Mouse (Mus musculus) embryonic facial prominence, embryonic 15.5 days (tissue): ENCODE measurements at regions not wholly inside any gene's neighbourhood (a gene's known extent, or its start where the extent isn't known, plus 50 kb on each side); places are given as distances from the start of the nearest gene placed in this dataset.

Experiments
- ATAC-seq: fragments of 200-750 bp; cut with Nextera tagmentation; 2 replicates; pipeline ENCODE4 v1.8.0; 2017; ENCODE audit warnings: low read depth, moderate TSS enrichment; ENCODE audit not compliant: insufficient number of reproducible peaks, low FRiP score, low TSS enrichment
- H3K27ac ChIP-seq: fragments of 300-500 bp; sonication (generic); replicated peaks from 2 replicates; pipeline ENCODE4 v1.5.1; 2015; ENCODE audit warnings: mild to moderate bottlenecking, inconsistent platforms
- H3K27me3 ChIP-seq: fragments of 300-500 bp; sonication (generic); 2 replicates; pipeline ENCODE4 v1.6.1; 2015; ENCODE audit warnings: inconsistent platforms
- H3K36me3 ChIP-seq: fragments of 300-500 bp; sonication (generic); 2 replicates; pipeline ENCODE4 v1.6.1; 2015; ENCODE audit warnings: mild to moderate bottlenecking, inconsistent platforms
- H3K4me1 ChIP-seq: fragments of 300-500 bp; sonication (generic); 2 replicates; pipeline ENCODE4 v1.6.1; 2015; ENCODE audit warnings: inconsistent platforms
- H3K4me2 ChIP-seq: fragments of 300-500 bp; sonication (generic); replicated peaks from 2 replicates; pipeline ENCODE4 v1.6.1; 2015; ENCODE audit warnings: mild to moderate bottlenecking, inconsistent platforms
- H3K4me3 ChIP-seq: fragments of 300-500 bp; sonication (generic); replicated peaks from 2 replicates; pipeline ENCODE4 v1.5.1; 2015; ENCODE audit warnings: mild to moderate bottlenecking, inconsistent platforms
- H3K9ac ChIP-seq: fragments of 300-500 bp; sonication (generic); 2 replicates; pipeline ENCODE4 v1.6.1; 2015; ENCODE audit warnings: inconsistent platforms
- H3K9me3 ChIP-seq: fragments of 300-500 bp; sonication (generic); replicated peaks from 2 replicates; pipeline ENCODE4 v1.6.1; 2016; ENCODE audit warnings: inconsistent platforms
- WGBS: fragments of 180-500 bp; shearing (Covaris S2); methylation state at CpG from one replicate; pipeline ENCODE4 v1.1.7; 2015; 5-methylcytosine and 5-hydroxymethylcytosine counted together

DNA sequence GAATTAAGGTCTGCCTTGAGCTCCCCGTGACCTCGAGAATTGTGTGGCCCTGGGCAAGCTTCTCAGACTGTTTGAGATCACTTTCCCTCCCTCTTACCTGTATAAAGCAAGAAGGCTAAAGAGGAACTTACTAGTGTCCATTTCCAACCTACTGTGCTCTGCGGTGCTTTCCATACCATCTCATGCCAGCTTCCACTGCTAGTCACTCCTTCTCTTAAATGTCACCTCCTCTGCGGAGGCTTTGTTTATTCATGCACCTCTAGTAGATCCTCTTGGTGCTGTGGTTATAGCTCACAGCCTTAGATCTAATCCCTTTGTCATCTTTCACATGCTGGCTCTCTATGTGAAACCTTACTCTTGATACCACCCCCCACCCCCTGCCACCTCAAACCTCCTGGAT lies 2310.3 kb upstream of the Lrrc6 start:
- H3K36me3 ChIP-seq: no peaks in the 10 kb centered on the region
- no peaks in the 10 kb centered on the region for H3K9me3 ChIP-seq
- WGBS: 81% methylated on average over 4 of the region's 4 CpGs
- no peak overlapping the region for H3K27ac ChIP-seq
- no peaks in the 10 kb centered on the region for H3K4me1 ChIP-seq
- ATAC-seq: no peak
- no peak overlapping the region for H3K9ac ChIP-seq
- H3K4me3 ChIP-seq: no peak overlapping the region
- no peaks in the 10 kb centered on the region for H3K27me3 ChIP-seq
- H3K4me2 ChIP-seq: no peak overlapping the region

DNA sequence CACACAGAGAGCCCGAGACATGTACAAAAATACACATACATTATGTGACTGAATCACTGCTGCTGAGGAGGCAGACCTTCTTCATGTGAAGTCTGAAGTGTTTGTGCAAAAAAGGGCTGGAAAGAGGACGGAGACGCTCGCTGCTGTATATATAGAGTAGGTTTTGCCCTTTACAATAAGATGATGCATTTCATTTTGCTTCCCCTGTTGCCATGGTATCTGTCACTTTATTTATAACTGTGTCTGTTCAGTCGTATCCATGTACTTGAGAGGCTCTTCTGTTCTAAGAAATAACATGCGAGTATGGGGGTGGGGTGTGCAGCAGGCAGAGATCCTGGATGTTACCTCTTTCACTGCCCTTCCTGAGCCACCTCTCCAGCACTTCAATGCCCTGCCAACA lies 2309.9 kb upstream of the Lrrc6 start:
- ATAC-seq: no peak
- 76% methylated on average over 6 of the region's 6 CpGs for WGBS
- no peaks in the 10 kb centered on the region for H3K27me3 ChIP-seq
- H3K4me3 ChIP-seq: no peak overlapping the region
- H3K9me3 ChIP-seq: no peaks in the 10 kb centered on the region
- no peaks in the 10 kb centered on the region for H3K4me1 ChIP-seq
- H3K4me2 ChIP-seq: no peak overlapping the region
- H3K36me3 ChIP-seq: no peaks in the 10 kb centered on the region
- no peak overlapping the region for H3K9ac ChIP-seq
- no peak overlapping the region for H3K27ac ChIP-seq

DNA sequence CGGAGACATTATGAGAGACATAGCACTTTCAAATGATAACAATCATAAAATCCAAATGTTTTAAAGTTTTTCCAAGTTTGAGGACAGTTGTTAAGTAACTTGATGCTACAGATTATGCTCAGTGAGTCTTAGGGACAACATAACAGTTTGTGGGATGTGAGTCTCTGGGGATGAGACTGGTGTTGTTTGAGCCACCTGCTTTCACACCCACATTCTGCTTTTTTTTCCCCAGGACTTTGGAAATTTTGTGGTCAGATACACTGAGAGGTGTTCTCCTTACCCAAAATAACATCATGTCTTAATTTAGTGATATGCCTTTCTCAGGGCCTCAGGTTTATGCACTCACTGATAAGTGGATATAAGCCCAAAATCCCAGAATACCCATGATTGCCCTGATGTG lies 2307.5 kb upstream of the Lrrc6 start:
- H3K4me3 ChIP-seq: no peak overlapping the region
- H3K36me3 ChIP-seq: no peaks in the 10 kb centered on the region
- H3K4me1 ChIP-seq: no peaks in the 10 kb centered on the region
- H3K9me3 ChIP-seq: no peaks in the 10 kb centered on the region
- no peak overlapping the region for H3K9ac ChIP-seq
- H3K27ac ChIP-seq: no peak overlapping the region
- H3K27me3 ChIP-seq: no peaks in the 10 kb centered on the region
- H3K4me2 ChIP-seq: no peak overlapping the region
- WGBS: 87% methylated on average over 1 of the region's 1 CpGs
- no peak for ATAC-seq

DNA sequence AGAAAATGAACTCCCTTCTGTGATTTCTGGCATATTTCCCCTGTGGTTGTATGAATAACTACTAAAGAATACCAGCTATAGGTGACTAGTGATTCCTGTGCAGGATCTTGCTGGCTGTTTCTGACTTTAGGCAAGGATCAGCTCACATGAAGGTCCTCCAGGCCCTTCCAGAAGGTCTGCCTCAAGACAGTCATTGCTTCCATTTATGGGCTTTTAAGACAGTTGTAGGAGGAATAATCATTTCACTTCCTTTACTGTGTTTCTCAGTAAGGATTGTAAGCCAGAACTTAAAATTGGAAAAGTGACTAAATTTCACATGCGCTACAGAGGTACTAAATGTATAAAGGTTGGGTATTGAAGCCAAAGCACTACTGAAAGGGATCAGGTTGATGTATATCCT lies 2303.5 kb upstream of the Lrrc6 start:
- WGBS: 94% methylated on average over 1 of the region's 1 CpGs
- H3K9me3 ChIP-seq: no peaks in the 10 kb centered on the region

DNA sequence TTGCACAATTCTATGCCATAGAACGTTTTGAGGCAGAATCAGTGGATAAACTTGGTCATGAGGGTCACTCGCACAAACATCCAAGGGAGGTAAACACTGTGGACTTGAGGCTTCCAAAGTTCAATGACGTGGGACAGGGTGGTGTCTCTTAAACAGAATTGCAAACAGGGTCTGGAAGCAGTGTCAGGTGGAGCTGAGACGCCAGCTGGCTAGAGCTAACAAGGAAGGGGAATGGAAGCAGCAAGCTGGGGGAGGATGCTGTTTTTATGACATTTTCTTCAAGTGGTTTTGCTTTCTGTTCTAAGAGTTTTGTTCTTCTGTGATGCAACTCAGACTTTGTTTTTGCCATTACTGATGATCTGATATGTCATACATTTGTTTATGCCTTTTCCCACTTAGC lies 2301.1 kb upstream of the Lrrc6 start:
- no peak overlapping the region for H3K4me3 ChIP-seq
- no peak overlapping the region for H3K27ac ChIP-seq
- no peaks in the 10 kb centered on the region for H3K27me3 ChIP-seq
- 72% methylated on average over 4 of the region's 4 CpGs for WGBS
- H3K4me1 ChIP-seq: no peaks in the 10 kb centered on the region
- H3K36me3 ChIP-seq: no peaks in the 10 kb centered on the region
- H3K9ac ChIP-seq: no peak overlapping the region
- no peaks in the 10 kb centered on the region for H3K9me3 ChIP-seq
- H3K4me2 ChIP-seq: no peak overlapping the region
- no peak for ATAC-seq

More for the DNA sequence above, 2303.5 kb upstream of the Lrrc6 start:
- H3K27me3 ChIP-seq: no peaks in the 10 kb centered on the region
- H3K9ac ChIP-seq: no peak overlapping the region
- no peaks in the 10 kb centered on the region for H3K36me3 ChIP-seq
- H3K27ac ChIP-seq: no peak overlapping the region
- no peak for ATAC-seq
- H3K4me2 ChIP-seq: no peak overlapping the region
- no peaks in the 10 kb centered on the region for H3K4me1 ChIP-seq
- H3K4me3 ChIP-seq: no peak overlapping the region

DNA sequence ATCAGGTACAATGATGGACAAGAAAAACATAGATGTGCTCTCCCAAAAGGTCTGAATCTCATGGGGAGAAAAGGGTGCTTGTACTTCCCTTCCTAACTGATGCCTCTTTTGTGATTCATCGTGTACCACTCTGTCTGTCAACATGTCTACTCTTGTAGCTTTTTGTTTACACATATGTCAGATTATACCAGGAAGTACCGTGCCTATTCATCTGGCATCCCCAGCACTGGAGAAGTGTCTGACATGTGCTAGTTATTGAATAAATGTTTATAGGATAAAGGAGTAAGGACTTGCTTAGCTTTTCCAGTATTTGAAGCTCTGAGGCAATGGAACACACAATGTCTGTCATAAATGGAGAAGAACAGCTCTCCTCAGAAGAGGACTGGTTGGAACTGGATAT lies 2296.7 kb upstream of the Lrrc6 start:
- no peak overlapping the region for H3K4me2 ChIP-seq
- WGBS: 50% methylated on average over 2 of the region's 2 CpGs
- H3K36me3 ChIP-seq: no peaks in the 10 kb centered on the region
- ATAC-seq: no peak
- no peaks in the 10 kb centered on the region for H3K27me3 ChIP-seq
- no peak overlapping the region for H3K27ac ChIP-seq
- no peak overlapping the region for H3K9ac ChIP-seq
- H3K4me3 ChIP-seq: no peak overlapping the region
- H3K4me1 ChIP-seq: no peaks in the 10 kb centered on the region
- H3K9me3 ChIP-seq: no peaks in the 10 kb centered on the region

DNA sequence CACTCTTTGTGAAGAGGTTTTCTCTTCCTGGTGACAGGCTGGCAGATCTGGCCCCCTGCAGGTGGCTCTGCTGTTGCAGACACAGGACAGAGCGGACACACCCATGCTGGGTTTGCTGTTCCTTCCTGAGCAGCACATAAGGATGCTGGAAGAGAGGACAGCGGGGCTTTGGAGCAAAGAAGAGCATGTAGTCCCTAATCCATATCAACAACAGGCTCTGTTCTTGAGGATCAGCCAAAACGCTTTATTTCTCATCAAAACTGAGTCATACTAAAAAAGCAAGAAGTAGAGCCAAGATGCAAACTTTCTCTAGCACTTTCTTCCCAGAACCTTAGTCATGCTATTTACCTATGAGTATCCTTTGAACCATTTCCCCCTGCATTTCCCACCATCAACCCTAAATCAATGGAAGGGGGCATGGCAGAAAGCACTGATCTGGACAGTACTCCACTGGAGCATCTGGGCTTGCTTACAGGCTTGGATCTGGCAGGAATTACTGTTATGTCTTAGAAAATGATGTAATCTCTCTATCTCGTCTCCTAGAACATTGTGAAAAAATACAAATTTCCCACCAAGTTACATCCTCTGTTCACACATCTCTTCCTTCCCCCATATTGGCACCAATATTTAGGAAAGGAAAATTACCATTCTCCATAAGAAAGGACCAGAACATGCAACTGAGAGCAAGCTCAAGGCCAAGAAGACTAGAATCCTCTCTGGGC lies 2294.7 kb upstream of the Lrrc6 start:
- Histone ChIP-seq H3K4me1 (no peaks in the 10 kb centered on the region), H3K9ac (no peak overlapping the region), H3K27me3 (no peaks in the 10 kb centered on the region), H3K4me3 (no peak overlapping the region), H3K36me3 (no peaks in the 10 kb centered on the region), H3K27ac (no peak overlapping the region), H3K9me3 (no peaks in the 10 kb centered on the region), H3K4me2 (no peak overlapping the region)
- 76% methylated on average over 4 of the region's 4 CpGs for WGBS
- no peak for ATAC-seq

DNA sequence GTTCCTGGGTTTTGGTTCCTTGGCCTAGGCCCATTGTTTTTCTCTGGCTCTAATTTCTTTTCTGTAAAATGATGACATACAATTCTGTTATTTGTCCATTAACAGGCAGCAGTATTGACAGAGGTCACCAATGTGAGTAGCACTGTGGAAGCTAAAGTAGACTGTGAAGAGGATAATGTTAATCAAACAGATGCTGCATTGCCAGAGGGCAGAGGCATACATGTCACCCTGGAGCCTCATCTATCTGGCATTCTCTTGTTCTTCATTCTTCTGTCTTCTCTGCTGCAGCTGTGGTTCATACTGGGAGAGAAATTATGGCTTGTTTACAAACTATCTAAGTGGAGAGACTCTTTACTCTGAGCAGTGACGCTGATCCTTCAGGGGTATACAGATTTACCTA lies 2259.2 kb upstream of the Lrrc6 start:
- H3K27me3 ChIP-seq: no peaks in the 10 kb centered on the region
- no peak for ATAC-seq
- no peaks in the 10 kb centered on the region for H3K9me3 ChIP-seq
- no peak overlapping the region for H3K4me2 ChIP-seq
- H3K27ac ChIP-seq: no peak overlapping the region
- H3K9ac ChIP-seq: no peak overlapping the region
- WGBS: 71% methylated on average over 1 of the region's 1 CpGs
- H3K4me3 ChIP-seq: no peak overlapping the region
- no peaks in the 10 kb centered on the region for H3K36me3 ChIP-seq
- no peaks in the 10 kb centered on the region for H3K4me1 ChIP-seq

DNA sequence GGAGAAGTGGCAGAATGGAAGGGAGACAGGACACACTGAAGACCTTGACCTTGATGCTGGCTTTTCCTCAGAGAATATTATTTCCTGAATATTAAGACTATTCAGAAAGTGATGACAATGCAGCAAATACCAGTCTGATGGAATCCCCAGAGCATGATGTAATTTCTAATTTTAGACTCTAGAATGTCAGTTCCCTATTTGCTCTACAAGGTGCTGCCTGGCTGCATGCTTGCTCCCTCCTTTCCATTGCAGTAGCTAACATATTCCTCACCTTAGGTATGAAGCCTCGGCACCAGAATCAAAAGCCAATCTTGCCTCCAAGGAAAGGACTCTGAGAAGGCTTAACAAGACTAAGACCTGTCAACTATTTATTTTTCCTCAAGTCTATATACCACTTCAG lies 2254.5 kb upstream of the Lrrc6 start:
- H3K9ac ChIP-seq: no peak overlapping the region
- H3K4me2 ChIP-seq: no peak overlapping the region
- H3K4me1 ChIP-seq: no peaks in the 10 kb centered on the region
- no peak overlapping the region for H3K4me3 ChIP-seq
- no peak for ATAC-seq
- WGBS: 86% methylated on average over 1 of the region's 1 CpGs
- H3K36me3 ChIP-seq: no peaks in the 10 kb centered on the region
- no peaks in the 10 kb centered on the region for H3K9me3 ChIP-seq
- no peak overlapping the region for H3K27ac ChIP-seq
- no peaks in the 10 kb centered on the region for H3K27me3 ChIP-seq

DNA sequence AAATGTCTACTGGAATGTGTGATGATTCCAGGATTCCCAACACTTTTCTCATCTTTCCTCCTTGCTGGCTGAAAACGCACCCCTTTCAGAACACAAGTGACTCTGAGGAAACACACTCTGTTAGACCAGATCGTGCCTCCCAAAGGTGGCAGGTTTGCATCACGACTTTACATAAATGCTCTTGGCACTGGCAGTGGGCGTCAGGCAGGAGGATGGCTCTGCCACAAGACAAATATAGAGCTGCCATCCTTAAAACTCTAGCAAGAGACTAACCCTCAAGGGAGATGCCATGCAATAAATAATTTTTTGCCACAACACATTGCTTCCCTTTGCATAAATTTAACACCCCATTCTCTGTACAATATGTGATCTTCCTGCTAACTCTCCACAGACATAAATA lies 2254.1 kb upstream of the Lrrc6 start:
- Histone ChIP-seq H3K4me3 (no peak overlapping the region), H3K27ac (no peak overlapping the region), H3K9me3 (no peaks in the 10 kb centered on the region), H3K4me1 (no peaks in the 10 kb centered on the region), H3K4me2 (no peak overlapping the region), H3K9ac (no peak overlapping the region), H3K36me3 (no peaks in the 10 kb centered on the region), H3K27me3 (no peaks in the 10 kb centered on the region)
- WGBS: 80% methylated on average over 4 of the region's 4 CpGs
- ATAC-seq: no peak

DNA sequence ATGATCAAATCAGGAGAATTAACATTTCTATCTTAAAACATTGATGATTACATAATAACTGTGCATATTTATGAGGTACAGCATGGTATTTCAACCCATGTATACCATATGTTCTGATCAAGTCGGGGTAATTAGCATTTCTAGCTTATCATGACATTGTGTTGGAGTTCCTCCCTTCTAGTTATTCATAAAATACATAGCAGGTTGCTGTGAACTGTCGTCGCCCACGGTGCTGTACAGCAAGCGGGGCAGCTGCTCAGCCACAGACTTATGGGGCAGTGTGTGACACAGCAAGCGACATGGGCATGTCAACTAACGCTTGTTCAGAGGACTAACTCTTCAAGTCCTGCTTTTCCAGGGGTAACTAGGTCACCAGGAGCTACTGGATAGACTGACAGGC lies 2238.6 kb upstream of the Lrrc6 start:
- Histone ChIP-seq H3K9ac (no peak overlapping the region), H3K27me3 (no peaks in the 10 kb centered on the region), H3K4me2 (no peak overlapping the region), H3K4me1 (no peaks in the 10 kb centered on the region), H3K4me3 (no peak overlapping the region), H3K27ac (no peak overlapping the region), H3K36me3 (no peaks in the 10 kb centered on the region), H3K9me3 (no peaks in the 10 kb centered on the region)
- 82% methylated on average over 7 of the region's 7 CpGs for WGBS
- no peak for ATAC-seq

DNA sequence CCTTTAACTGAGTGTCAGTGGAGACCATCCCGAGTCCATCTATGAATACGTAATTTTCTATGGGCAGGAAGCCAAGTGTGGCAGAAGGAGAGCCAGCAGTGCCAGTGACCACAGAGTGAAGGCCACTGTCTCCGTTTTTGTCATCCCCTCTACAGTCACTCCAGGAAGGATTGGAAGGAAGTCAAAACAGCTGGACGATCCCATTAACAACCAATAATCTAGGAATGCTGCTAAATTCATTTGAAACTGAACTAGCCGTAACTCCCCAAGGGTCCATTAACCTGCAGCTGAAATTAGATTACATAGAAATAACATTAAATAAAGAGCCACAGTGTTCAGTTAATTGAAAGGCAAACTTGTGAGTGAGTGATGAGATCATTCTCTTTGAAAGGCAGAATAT lies 2220.5 kb upstream of the Lrrc6 start:
- 57% methylated on average over 5 of the region's 5 CpGs for WGBS
- Histone ChIP-seq H3K36me3 (no peaks in the 10 kb centered on the region), H3K9ac (no peak overlapping the region), H3K27ac (no peak overlapping the region), H3K4me2 (no peak overlapping the region), H3K4me1 (no peaks in the 10 kb centered on the region), H3K4me3 (no peak overlapping the region), H3K27me3 (no peaks in the 10 kb centered on the region), H3K9me3 (no peaks in the 10 kb centered on the region)
- ATAC-seq: no peak
